Mouse (Mus musculus) telencephalon, adult 2 months (tissue): Measurements from ENCODE around the gene Rnf169.
A peak's percentile ranks its signal among the peaks of the same experiment; 100 is the strongest.

ENCODE experiments used
- DNase-seq: peaks from one replicate; pipeline ENCODE4 v3.0.0-alpha.2; 2011; ENCODE audit warnings: low read depth, low spot score

Gene Rnf169

DNA sequence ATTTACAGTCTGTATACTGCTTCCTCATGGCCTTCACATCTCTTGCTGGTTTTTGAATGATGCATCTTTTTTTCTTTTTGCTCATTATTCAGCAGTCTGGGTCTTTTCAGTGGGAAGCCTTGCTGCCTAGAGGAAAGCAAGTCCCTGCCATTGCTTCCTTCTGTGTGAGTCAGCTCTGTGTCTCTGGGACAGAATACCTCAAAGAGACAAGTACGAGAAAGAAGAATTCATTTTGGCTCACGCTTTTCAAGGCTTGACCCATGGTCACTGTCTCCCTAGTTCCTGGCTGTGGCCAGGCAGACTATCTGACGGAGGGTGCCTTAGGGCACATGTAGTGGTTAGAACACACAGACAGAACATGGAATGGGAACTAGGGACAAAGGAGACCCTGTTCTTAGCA is 86.3 kb downstream of the Rnf169 start:
- no peak for DNase-seq

DNA sequence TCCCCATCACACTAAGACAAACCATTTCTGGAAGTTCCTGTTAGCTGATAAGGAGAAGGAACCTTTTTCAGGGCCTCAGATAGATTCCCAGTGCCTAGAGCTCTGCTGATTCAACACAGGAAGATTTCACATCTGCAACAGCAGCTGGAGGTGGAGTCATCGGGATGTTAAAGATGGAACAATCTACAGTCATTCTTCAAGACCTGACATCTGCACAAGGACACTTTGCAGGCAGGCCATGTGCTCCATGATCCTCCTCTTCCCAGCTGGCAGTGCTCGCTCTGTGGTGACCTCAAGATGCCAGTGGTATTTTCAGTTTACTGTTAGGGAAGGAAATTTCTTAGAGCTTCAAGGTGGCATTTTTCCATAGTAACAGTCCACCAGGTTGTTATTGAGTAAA is 87.9 kb downstream of the Rnf169 start:
- no peak for DNase-seq

DNA sequence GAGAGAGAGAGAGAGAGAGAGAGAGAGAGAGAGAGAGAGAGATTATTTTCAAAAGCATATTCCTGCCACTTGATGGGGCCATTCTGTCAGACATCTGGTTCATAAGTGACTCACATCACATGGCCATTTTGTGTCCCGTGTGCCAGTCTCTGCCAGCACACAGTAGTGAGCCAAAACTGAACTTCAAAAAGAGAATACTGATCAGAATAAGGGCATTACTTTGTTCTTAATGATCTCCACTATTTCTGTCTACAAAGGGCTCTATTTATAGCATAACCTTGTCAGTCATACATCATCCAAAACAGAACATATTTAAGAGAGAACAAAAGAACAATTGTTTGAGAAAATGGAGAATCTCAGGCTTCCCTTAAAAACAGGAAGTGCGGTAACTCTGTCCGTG is 88.8 kb downstream of the Rnf169 start:
- no peak for DNase-seq

DNA sequence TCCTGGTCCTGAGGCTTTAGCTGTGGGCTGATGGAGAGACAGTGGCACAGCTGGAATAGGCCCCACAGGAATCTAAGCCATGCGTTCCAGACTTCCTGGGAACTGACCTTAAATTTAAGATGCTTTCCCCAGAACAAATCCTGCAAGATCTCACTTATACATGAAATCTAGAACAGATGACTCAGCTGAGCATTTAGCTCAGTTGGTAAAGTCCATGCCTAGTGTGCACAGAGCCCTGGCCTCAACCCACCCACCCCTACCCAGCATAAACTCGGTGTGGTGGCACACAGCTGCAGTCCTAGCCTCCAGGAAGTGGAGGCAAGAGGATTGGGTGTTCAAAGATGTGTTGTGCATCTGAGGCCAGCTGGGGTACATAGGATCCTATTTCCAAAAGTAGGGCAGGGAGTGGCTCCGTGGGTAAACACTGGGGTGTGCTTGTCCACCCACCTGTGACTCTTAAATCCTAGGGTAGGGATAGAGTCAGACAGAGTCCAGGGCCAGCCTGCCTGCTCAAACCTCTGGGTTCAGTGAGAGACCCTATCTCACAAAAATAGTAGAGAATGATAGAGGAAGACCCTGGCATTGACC is 90.0 kb downstream of the Rnf169 start:
- DNase-seq, result no peak

DNA sequence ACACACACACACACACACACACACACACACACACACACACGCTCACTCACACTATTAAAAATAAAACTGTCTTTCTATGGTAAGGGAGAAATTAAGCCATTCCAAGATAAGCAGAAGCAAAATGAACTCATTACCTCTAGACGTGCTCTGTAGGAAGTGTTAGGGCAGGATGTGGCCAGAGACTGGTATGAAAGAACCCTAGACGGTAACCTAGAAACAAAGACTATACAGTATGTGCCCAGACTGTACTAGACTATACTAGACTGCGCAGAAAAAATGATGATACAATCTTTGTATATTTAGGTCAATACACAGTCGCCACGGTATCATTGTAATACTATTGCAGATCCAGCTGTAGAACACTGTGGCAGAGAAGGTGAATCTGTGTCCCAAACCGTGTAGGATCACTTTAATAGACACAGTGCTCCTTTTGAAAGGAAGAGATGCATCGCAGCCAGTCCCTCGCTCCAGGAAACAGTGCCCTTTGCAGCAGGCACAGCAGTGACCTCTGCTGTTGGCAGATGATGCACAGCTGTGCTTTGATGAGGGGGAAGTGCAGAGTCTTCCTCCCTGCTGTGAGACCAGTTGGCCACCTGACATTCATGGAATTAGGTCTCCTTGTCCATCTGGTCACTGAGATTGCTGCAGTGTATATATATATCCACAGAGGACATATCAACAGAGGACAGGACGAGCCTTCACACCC is 90.9 kb downstream of the Rnf169 start:
- no peak for DNase-seq

DNA sequence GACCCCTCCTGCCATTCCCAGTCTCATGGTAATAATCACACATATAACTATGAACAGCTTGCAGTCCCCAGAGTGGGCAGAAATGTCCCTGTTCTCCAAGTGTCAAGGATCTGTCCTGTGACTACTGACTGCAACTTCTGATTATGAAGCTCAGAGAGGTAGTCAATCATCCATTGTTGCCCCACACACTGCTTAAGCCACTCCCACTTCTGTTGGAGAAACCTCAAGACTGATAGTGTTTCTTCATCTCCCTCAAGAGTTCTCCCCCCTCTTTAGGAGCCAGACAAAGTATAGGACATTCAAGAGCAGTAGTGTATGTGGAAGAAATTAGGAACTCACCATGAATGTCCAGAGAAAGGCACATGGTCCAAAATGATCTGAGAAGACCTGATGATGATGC is 92.5 kb downstream of the Rnf169 start:
- no peak for DNase-seq

DNA sequence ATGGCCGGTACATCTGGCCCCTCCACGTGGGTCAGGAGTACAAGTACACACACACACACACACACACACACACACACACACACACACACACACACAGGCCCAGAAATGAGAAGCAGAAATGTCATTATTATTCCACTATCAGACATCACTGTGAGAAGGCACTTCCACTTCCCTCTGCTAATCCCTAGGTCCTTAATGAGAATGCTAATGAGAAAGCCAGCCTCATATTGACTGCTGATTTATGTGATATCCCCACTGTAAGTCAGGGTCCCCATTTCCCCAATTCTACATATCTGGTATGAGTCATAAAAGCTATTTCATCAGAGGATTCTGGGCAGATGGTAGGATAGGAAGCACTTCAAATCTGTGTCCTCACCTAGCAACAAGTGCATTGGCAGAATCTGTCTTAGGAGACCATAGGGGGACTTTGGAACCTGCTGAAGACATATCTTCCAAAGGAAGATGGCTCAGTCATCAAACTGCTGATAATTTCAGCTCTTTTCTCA is 93.0 kb downstream of the Rnf169 start:
- no peak for DNase-seq

DNA sequence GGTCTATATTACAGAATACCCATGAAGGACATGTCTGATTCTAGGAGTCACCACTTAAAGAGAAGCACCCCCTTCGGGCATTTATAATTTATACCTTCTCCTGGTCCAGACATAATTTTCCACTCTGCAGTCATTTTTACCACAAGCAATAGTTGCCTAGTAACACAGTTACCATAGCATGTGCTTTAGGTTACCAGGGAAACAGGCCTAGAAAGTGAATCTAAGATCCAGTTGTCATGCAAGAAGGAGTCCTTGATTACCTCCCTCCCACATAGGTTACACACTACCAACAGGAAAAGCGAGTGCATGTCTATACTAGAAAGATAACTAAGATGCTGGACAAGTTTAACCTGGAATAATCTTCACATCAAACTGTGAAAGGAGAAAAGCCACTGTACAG is 102.0 kb downstream of the Rnf169 start:
- no peak for DNase-seq

DNA sequence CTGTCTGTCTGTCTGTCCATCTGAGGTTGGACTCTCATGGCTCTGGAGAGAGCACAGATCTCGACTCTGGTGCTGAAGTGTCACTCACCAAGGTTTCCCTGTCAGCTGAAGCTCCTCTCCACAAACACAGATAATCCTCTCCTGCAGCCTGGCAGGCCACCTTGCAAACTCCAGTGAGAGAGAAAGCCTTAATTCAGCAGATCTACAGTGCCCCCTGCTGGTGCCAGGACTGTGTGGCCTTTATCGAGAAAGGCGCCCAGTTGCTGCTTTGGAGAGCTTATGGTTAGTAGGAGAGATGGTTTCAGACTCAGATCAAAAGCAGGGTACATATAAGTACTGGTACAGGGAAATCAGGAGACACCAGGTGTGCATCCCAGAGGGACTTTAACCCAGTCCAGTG is 103.9 kb downstream of the Rnf169 start:
- peak; percentile 81 for DNase-seq

DNA sequence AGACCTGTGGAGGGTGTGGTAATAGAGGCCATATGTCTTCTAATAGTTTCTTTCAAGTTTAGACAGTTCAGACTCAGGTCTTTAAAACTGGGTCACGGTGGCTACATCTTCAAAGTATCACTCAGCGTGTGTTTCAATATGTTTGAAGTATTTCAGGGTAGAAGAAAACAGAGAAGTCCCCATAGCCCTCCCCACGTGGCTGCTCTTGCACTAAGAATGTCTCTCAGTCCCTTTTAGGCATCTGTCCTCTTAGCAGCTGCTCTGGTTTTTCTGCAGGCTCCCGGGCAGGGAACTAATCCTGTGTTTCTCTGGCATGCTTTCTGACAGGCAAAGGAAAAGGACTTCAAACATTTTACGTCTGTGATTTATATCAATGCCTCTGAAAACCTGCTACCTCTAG is 104.4 kb downstream of the Rnf169 start:
- DNase-seq, result no peak

DNA sequence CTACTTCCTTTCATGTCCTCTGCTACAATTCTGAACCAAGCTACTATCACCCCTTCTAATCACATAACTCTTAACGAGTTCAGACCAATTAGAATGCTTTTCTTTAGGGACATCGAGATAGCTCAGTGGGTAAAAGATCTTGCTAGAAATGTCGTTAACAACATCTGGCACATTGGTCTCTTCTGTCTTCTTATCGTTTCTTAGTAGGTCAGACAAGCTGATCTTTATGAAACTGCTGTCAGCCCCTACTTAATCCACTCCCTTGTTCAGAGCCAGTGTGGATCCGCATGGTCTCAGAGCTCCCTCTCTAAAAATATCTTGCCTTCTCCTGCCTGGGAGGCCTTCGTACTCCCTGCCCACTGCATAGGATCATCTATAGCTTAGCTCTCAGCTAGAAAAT is 106.3 kb downstream of the Rnf169 start:
- DNase-seq, result no peak
